Mouse (Mus musculus): Measurements from ENCODE around the gene Zfp385a. TPM values are rescaled to one million over a fixed set of nuclear protein-coding genes. Genes with fewer than 3 reads are reported as not detected.

The Zfp385a gene
- polyA plus RNA-seq, 1 experiment from 2014 or later = 27.4 TPM

GRCm38 (mm10) chr15:103345789-103346188, 5.9 kb upstream of the Zfp385a start:
- H3K9me3 ChIP-seq (ENCODE audit: control insufficient read depth, low read length) = no peaks in the 10 kb centered on the region
- H3K27ac ChIP-seq (ENCODE audit: low read depth, low read length) = no peak overlapping the region
- H3K4me2 ChIP-seq (ENCODE audit: low read depth, low read length, severe bottlenecking) = no peak overlapping the region
- H3K36me3 ChIP-seq (ENCODE audit: control insufficient read depth, insufficient read depth, low read length) = peaks cover 2% of the 10 kb centered on the region; the same call in 1 of the 2 replicates
- 86% methylated on average over 6 of the region's 6 CpGs for WGBS
- peaks cover 3% of the 10 kb centered on the region for H3K27me3 ChIP-seq (ENCODE audit: control insufficient read depth, insufficient read depth, low read length)
- no peak for ATAC-seq (replicated peaks; ENCODE audit: low FRiP score)
- H3K4me1 ChIP-seq (replicated peaks; ENCODE audit: control insufficient read depth, insufficient read depth, low read length) = peaks cover 1% of the 10 kb centered on the region; the same call in 1 of the 2 replicates
- H3K9ac ChIP-seq (ENCODE audit: low read length) = no peak overlapping the region
- no peak overlapping the region for H3K4me3 ChIP-seq (ENCODE audit: low read depth, low read length)
- DNase-seq (ENCODE audit: low spot score) = no peak

DNA sequence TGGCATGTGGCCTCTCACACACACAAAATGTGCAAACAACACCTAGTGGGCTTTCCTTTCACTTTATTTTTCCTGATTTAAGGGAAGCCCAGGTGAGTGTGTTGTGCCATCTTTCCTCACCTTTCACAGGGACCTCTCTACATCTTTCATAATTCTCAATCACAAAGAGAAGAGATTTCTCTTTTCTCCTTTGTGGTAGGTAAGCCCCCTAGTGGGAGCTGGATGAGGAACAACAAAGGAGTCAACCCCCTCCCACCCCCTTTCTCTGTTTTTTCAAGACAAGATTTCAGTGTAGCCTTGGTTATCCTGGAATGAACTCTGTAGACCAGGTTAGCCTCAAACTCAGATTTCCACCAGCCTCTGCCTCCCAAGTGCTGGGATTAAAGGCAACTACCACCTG, 3.7 kb upstream of the Zfp385a start:
- H3K36me3 ChIP-seq (ENCODE audit: control insufficient read depth, insufficient read depth, low read length) = peaks cover 2% of the 10 kb centered on the region; the same call in 1 of the 2 replicates
- no peak for ATAC-seq (replicated peaks; ENCODE audit: low FRiP score)

DNA sequence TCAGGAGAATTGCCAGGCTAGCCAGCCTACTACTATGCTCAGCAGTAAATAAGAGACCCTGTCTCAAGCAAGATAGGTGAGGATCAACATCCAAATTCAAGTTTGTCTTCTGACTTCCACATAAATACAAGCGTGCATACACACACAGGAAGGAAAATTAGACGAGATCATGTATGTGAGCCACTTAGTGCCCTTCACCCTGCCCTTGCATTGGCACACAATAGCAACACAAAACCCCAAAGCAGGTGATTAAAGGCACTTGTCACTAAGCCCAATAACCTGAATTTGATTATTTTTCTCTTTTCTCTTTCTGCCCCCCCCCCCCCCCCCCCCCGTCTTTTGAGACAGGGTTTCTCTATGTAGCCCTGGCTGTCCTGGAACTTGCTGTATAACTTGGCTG, 3.1 kb upstream of the Zfp385a start:
- 73% methylated on average over 3 of the region's 3 CpGs for WGBS
- Histone ChIP-seq H3K9ac (ENCODE audit: low read length) (no peak overlapping the region), H3K27ac (ENCODE audit: low read depth, low read length) (no peak overlapping the region), H3K36me3 (ENCODE audit: control insufficient read depth, insufficient read depth, low read length) (peaks cover 2% of the 10 kb centered on the region; the same call in 1 of the 2 replicates), H3K4me2 (ENCODE audit: low read depth, low read length, severe bottlenecking) (no peak overlapping the region), H3K4me1 (replicated peaks; ENCODE audit: control insufficient read depth, insufficient read depth, low read length) (peaks cover 12% of the 10 kb centered on the region; the same call in 1 of the 2 replicates), H3K27me3 (ENCODE audit: control insufficient read depth, insufficient read depth, low read length) (peaks cover 13% of the 10 kb centered on the region), H3K9me3 (ENCODE audit: control insufficient read depth, low read length) (no peaks in the 10 kb centered on the region), H3K4me3 (ENCODE audit: low read depth, low read length) (no peak overlapping the region)
- no peak for DNase-seq (ENCODE audit: low spot score)
- ATAC-seq (replicated peaks; ENCODE audit: low FRiP score) = no peak

More for the DNA sequence above, 3.7 kb upstream of the Zfp385a start:
- Histone ChIP-seq H3K9ac (ENCODE audit: low read length) (no peak overlapping the region), H3K4me3 (ENCODE audit: low read depth, low read length) (no peak overlapping the region), H3K4me1 (replicated peaks; ENCODE audit: control insufficient read depth, insufficient read depth, low read length) (peaks cover 12% of the 10 kb centered on the region; the same call in 1 of the 2 replicates), H3K27me3 (ENCODE audit: control insufficient read depth, insufficient read depth, low read length) (peaks cover 13% of the 10 kb centered on the region), H3K9me3 (ENCODE audit: control insufficient read depth, low read length) (no peaks in the 10 kb centered on the region), H3K27ac (ENCODE audit: low read depth, low read length) (no peak overlapping the region), H3K4me2 (ENCODE audit: low read depth, low read length, severe bottlenecking) (no peak overlapping the region)
- no peak for DNase-seq (ENCODE audit: low spot score)

DNA sequence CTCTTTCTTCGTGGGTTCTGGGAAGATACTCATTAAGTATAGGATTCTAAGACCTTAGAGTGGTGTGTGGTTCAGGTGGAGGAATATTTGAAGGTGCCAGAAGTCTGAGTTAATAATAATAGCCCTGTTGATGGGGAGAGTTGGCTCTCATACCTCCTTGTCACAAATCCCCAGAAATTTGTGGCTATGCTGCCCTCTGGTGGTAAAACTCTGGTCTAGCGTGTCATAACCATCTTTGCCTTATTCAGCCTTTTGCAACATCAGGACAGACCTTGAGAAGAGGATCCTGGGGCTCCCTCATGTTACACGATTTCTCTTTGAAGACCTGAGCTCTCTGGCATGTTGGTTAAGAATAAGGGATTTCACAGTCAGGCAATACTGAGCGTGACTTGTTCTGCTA, 2.5 kb upstream of the Zfp385a start:
- Histone ChIP-seq H3K9ac (ENCODE audit: low read length) (no peak overlapping the region), H3K4me2 (ENCODE audit: low read depth, low read length, severe bottlenecking) (no peak overlapping the region), H3K27ac (ENCODE audit: low read depth, low read length) (no peak overlapping the region), H3K4me3 (ENCODE audit: low read depth, low read length) (no peak overlapping the region), H3K27me3 (ENCODE audit: control insufficient read depth, insufficient read depth, low read length) (peaks cover 13% of the 10 kb centered on the region), H3K9me3 (ENCODE audit: control insufficient read depth, low read length) (no peaks in the 10 kb centered on the region), H3K36me3 (ENCODE audit: control insufficient read depth, insufficient read depth, low read length) (peaks cover 2% of the 10 kb centered on the region; the same call in 1 of the 2 replicates), H3K4me1 (replicated peaks; ENCODE audit: control insufficient read depth, insufficient read depth, low read length) (peaks cover 12% of the 10 kb centered on the region; the same call in 1 of the 2 replicates)
- WGBS = 17% methylated on average over 4 of the region's 4 CpGs
- ATAC-seq (replicated peaks; ENCODE audit: low FRiP score) (no peak), DNase-seq (ENCODE audit: low spot score) (peak; percentile 85)

DNA sequence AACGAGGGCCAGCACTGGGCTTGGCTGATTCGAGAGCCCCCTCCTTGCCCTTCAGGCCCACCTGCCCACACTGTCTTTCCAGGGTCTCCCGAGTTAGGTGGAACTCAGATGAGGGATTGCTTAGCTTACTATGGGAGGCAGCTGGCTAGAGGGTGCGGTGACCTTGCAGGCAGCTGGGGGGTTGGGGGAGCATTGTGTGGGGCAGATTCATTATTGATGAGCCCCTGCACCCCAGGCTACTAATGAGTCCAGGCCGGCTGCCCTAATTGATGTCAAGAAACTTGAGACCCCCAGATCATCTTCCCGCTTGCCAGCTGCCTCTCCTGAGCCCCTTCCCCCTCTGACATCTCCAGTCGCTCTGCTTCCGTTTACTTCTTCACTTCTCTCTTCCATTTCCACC, 1.7 kb upstream of the Zfp385a start:
- no peaks in the 10 kb centered on the region for H3K9me3 ChIP-seq (ENCODE audit: control insufficient read depth, low read length)
- DNase-seq (ENCODE audit: low spot score) = no peak
- peaks cover 2% of the 10 kb centered on the region; the same call in 1 of the 2 replicates for H3K36me3 ChIP-seq (ENCODE audit: control insufficient read depth, insufficient read depth, low read length)
- peaks cover 13% of the 10 kb centered on the region for H3K27me3 ChIP-seq (ENCODE audit: control insufficient read depth, insufficient read depth, low read length)
- no peak overlapping the region for H3K4me2 ChIP-seq (ENCODE audit: low read depth, low read length, severe bottlenecking)
- no peak overlapping the region for H3K4me3 ChIP-seq (ENCODE audit: low read depth, low read length)
- no peak overlapping the region for H3K27ac ChIP-seq (ENCODE audit: low read depth, low read length)
- ATAC-seq (replicated peaks; ENCODE audit: low FRiP score) = no peak
- 30% methylated on average over 8 of the region's 8 CpGs for WGBS
- H3K4me1 ChIP-seq (replicated peaks; ENCODE audit: control insufficient read depth, insufficient read depth, low read length) = peaks cover 16% of the 10 kb centered on the region; the same call in 1 of the 2 replicates
- H3K9ac ChIP-seq (ENCODE audit: low read length) = no peak overlapping the region

DNA sequence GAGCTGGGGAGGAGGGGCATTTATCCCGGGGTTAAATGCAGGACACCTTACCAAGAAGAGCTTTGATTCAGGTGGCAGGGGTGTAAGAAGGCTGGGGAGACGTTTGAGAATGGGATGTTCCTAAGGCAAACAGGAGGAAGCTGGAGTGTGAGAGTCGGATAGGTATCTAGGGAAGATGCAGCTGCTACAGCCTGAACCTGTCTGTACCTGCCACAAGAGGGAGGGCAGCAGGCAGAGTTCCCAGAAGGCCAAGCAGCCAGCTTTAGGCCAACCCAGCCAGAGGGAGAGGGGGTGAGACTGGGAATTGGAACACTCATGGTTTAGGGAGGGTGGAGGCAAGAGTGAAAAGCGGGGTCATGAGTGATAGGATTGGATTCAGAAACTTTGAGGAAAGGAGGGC, 893 bp upstream of the Zfp385a start:
- no peak overlapping the region; the same call in 1 of the 2 replicates for H3K4me2 ChIP-seq (ENCODE audit: low read depth, low read length, severe bottlenecking)
- no peak overlapping the region for H3K4me3 ChIP-seq (ENCODE audit: low read depth, low read length)
- peaks cover 16% of the 10 kb centered on the region; the same call in 1 of the 2 replicates for H3K4me1 ChIP-seq (replicated peaks; ENCODE audit: control insufficient read depth, insufficient read depth, low read length)
- H3K9me3 ChIP-seq (ENCODE audit: control insufficient read depth, low read length) = no peaks in the 10 kb centered on the region
- WGBS = 18% methylated on average over 4 of the region's 4 CpGs
- peaks cover 2% of the 10 kb centered on the region; the same call in 1 of the 2 replicates for H3K36me3 ChIP-seq (ENCODE audit: control insufficient read depth, insufficient read depth, low read length)
- peaks cover 13% of the 10 kb centered on the region for H3K27me3 ChIP-seq (ENCODE audit: control insufficient read depth, insufficient read depth, low read length)
- no peak for DNase-seq (ENCODE audit: low spot score)
- no peak overlapping the region for H3K27ac ChIP-seq (ENCODE audit: low read depth, low read length)
- peak overlapping the region; percentile 13; the same call in 1 of the 2 replicates for H3K9ac ChIP-seq (ENCODE audit: low read length)
- ATAC-seq (replicated peaks; ENCODE audit: low FRiP score) = no peak

DNA sequence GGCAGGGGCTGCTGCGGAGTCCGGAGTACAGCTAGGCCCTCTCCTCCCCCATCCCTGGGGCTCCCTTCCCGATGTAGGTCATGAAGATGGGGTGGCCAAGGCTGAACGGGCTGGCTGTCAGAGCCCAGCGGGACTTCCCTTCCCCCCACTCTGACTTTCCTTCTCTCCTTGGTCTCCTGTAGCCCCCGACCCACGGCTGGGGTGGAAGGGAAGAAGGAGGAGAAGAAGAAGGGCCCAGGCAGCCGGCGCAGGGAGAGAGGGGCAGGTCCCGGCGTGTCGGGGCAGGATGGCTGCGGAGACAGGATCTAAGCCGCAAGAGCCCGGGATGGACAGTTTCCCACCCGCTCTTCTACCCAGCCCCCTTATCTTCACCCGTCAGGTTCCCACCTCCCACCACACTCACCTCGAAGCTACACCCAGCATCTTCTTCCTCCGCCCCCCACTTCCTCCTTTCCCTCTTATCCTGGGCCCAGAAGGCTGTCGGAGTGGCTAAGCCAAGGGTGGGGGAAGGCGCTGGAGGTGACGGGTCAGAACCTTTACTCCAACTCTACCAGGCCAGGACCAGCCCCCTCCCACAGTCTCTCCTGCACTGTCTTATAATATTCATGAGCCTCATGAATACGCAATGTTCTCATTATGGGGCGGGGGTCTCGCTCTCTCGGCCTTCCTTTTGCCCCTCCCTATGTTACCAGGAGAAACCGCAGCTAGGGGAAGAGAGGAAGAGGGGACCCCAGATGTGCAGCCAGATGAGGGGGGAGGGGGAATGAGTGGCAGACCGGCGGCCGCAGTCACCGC, 530 bp downstream of the Zfp385a start:
- peak overlapping the region; percentile 86 for H3K4me2 ChIP-seq (ENCODE audit: low read depth, low read length, severe bottlenecking)
- DNase-seq (ENCODE audit: low spot score) = no peak
- H3K36me3 ChIP-seq (ENCODE audit: control insufficient read depth, insufficient read depth, low read length) = no peaks in the 10 kb centered on the region; the same call in 1 of the 2 replicates
- no peak overlapping the region for H3K27ac ChIP-seq (ENCODE audit: low read depth, low read length)
- peaks cover 17% of the 10 kb centered on the region; the same call in 1 of the 2 replicates for H3K4me1 ChIP-seq (replicated peaks; ENCODE audit: control insufficient read depth, insufficient read depth, low read length)
- no peaks in the 10 kb centered on the region for H3K9me3 ChIP-seq (ENCODE audit: control insufficient read depth, low read length)
- peak overlapping the region; percentile 55 for H3K9ac ChIP-seq (ENCODE audit: low read length)
- WGBS = 3% methylated on average over 24 of the region's 31 CpGs
- peaks cover 13% of the 10 kb centered on the region for H3K27me3 ChIP-seq (ENCODE audit: control insufficient read depth, insufficient read depth, low read length)
- ATAC-seq (replicated peaks; ENCODE audit: low FRiP score) = peak; percentile 53; the same call in 1 of the 2 replicates
- peak overlapping the region; percentile 54 for H3K4me3 ChIP-seq (ENCODE audit: low read depth, low read length)

GRCm38 (mm10) chr15:103338829-103339165, 1.1 kb downstream of the Zfp385a start:
- H3K4me3 ChIP-seq (ENCODE audit: low read depth, low read length) = 0 out of 2 replicates have a peak overlapping the region, but pooled peaks have one; percentile 54
- H3K27me3 ChIP-seq (ENCODE audit: control insufficient read depth, insufficient read depth, low read length) = peaks cover 13% of the 10 kb centered on the region
- peaks cover 23% of the 10 kb centered on the region for H3K4me1 ChIP-seq (replicated peaks; ENCODE audit: control insufficient read depth, insufficient read depth, low read length)
- DNase-seq (ENCODE audit: low spot score) = no peak
- H3K36me3 ChIP-seq (ENCODE audit: control insufficient read depth, insufficient read depth, low read length) = no peaks in the 10 kb centered on the region
- H3K9me3 ChIP-seq (ENCODE audit: control insufficient read depth, low read length) = no peaks in the 10 kb centered on the region
- H3K4me2 ChIP-seq (ENCODE audit: low read depth, low read length, severe bottlenecking) = peak overlapping the region; percentile 86
- no peak for ATAC-seq (replicated peaks; ENCODE audit: low FRiP score)
- 36% methylated on average over 4 of the region's 4 CpGs for WGBS
- no peak overlapping the region for H3K9ac ChIP-seq (ENCODE audit: low read length)
- H3K27ac ChIP-seq (ENCODE audit: low read depth, low read length) = no peak overlapping the region

Data from forebrain, embryonic 11.5 days (tissue).